ENCODE assay signal across 8 mouse cellular contexts in genomic region chr4:141362937-141363548, GRCm38 (mm10). TPM values are rescaled to one million over a fixed set of nuclear protein-coding genes. Genes with fewer than 3 reads are reported as not detected.
DNase-seq lines count a peak whose midpoint lies in the region; ATAC-seq and TF ChIP-seq lines count a peak whose summit lies in the region.

No protein-coding gene starts in this region.

- DNase-seq in B cell, adult 2 months, result peak; percentile 87 to 89
- peak; percentile 73 for DNase-seq in adrenal gland, adult 2 months
- DNase-seq in embryo, embryonic 10 days (ENCODE audit: low spot score), result peak; percentile 92
- DNase-seq in gastrocnemius, postnatal 4 days (ENCODE audit: low spot score in 2 of 2), result peak; percentile 61 to 78
- peak; percentile 89 for DNase-seq in kidney, postnatal 0 days (ENCODE audit: low spot score)
- DNase-seq in liver, embryonic 13.5 days, result no peak
- DNase-seq in natural killer cell, adult 2 months (ENCODE audit: low spot score in 2 of 2), result peak; percentile 42 to 69

- H3K4me1 ChIP-seq in kidney, postnatal 0 days (replicated peaks; ENCODE audit: insufficient read depth, low read length), result no peaks in the 10 kb centered on the region; the same call in 1 of the 2 replicates
- H3K4me1 ChIP-seq in liver, embryonic 13.5 days (replicated peaks), result peaks cover 10% of the 10 kb centered on the region
- H3K4me1 ChIP-seq in testis, adult 2 months (ENCODE audit: control insufficient read depth, insufficient read depth, low read length), result no peaks in the 10 kb centered on the region

- H3K27me3 ChIP-seq in kidney, postnatal 0 days (ENCODE audit: insufficient read depth, low read length), result 0 out of 2 replicates have a peak, but pooled peaks cover 3% of the 10 kb centered on the region
- H3K27me3 ChIP-seq in liver, embryonic 13.5 days, result peaks cover 60% of the 10 kb centered on the region
- no peaks in the 10 kb centered on the region for H3K27me3 ChIP-seq in testis, adult 2 months (ENCODE audit: control insufficient read depth, insufficient read depth, low read length)

- peak; percentile 97 for TF ChIP-seq CTCF in kidney, postnatal 0 days (IDR thresholded peaks at IDR 0.05; ENCODE audit: low read depth)
- TF ChIP-seq CTCF in testis, adult 2 months (IDR thresholded peaks at IDR 0.05; ENCODE audit: control insufficient read depth, insufficient read depth, insufficient replicate concordance, low read depth, low read length), result peak; percentile 78

- WGBS in kidney, postnatal 0 days, result 29% methylated on average over 11 of the region's 11 CpGs
- WGBS in liver, embryonic 13.5 days (ENCODE audit: insufficient replicate concordance), result 20% methylated on average over 11 of the region's 11 CpGs

- no peaks in the 10 kb centered on the region for H3K9me3 ChIP-seq in kidney, postnatal 0 days (replicated peaks; ENCODE audit: low read length)
- no peaks in the 10 kb centered on the region for H3K9me3 ChIP-seq in liver, embryonic 13.5 days (replicated peaks)

- no peak overlapping the region for H3K4me2 ChIP-seq in kidney, postnatal 0 days (ENCODE audit: low read length)
- H3K4me2 ChIP-seq in liver, embryonic 13.5 days, result no peak overlapping the region

- H3K4me3 ChIP-seq in kidney, postnatal 0 days (replicated peaks; ENCODE audit: low read depth, low read length), result no peak overlapping the region
- no peak overlapping the region for H3K4me3 ChIP-seq in liver, embryonic 13.5 days (replicated peaks)
- no peak overlapping the region for H3K4me3 ChIP-seq in testis, adult 2 months (ENCODE audit: control insufficient read depth, low read depth, low read length)

- H3K27ac ChIP-seq in kidney, postnatal 0 days, result no peak overlapping the region
- no peak overlapping the region for H3K27ac ChIP-seq in liver, embryonic 13.5 days
- H3K27ac ChIP-seq in testis, adult 2 months (ENCODE audit: control insufficient read depth, insufficient read depth, low read depth, low read length), result no peak overlapping the region

- H3K9ac ChIP-seq in kidney, postnatal 0 days (ENCODE audit: low read depth, low read length), result no peak overlapping the region
- H3K9ac ChIP-seq in liver, embryonic 13.5 days, result no peak overlapping the region

- no peak for ATAC-seq in kidney, postnatal 0 days (replicated peaks; ENCODE audit: low FRiP score, low read depth)
- 0 out of 2 replicates have a peak, but pooled peaks have one; percentile 7 for ATAC-seq in liver, embryonic 13.5 days (ENCODE audit: low read depth)

- no peak for TF ChIP-seq POLR2A in testis, adult 2 months (IDR thresholded peaks at IDR 0.05; ENCODE audit: control insufficient read depth, low read depth, low read length)

- no peaks in the 10 kb centered on the region for H3K36me3 ChIP-seq in kidney, postnatal 0 days (ENCODE audit: insufficient read depth, low read length)
- H3K36me3 ChIP-seq in liver, embryonic 13.5 days, result no peaks in the 10 kb centered on the region
- H3K36me3 ChIP-seq in testis, adult 2 months (ENCODE audit: control insufficient read depth, insufficient read depth, low read length), result no peaks in the 10 kb centered on the region

RNA-seq across cellular contexts. Expression of gene Fam131c, which starts 5.0 kb away (rescaled TPM):
- total RNA-seq in adrenal gland, adult 2 months (2021), result 1 to 10 TPM in 1 of 2 experiments, under 1 TPM in 1; 0.86 to 4.5 TPM
- 3.1 and 9.5 TPM in 2 replicates for polyA plus RNA-seq in adrenal gland, adult 2 months (2012; rRNA removed)
- total RNA-seq in gastrocnemius, postnatal 4 days (2021), result under 1 TPM in 1 of 2 experiments, not detected in 1; 0.25 TPM
- 2.8 and 3.1 TPM in 2 replicates for polyA plus RNA-seq in kidney, postnatal 0 days (2015; fragmentation: Nextera tagmentation; extraction: Ambion mirVana)
- polyA plus RNA-seq in liver, embryonic 13.5 days (2015; fragmentation: Nextera tagmentation; extraction: Ambion mirVana), result 0.09 TPM in 1 of 2 replicates, not detected in the other
- 7.9 and 12.3 TPM in 2 replicates for polyA plus RNA-seq in testis, adult 2 months (2012; rRNA removed)

RNA-seq across cellular contexts. Expression of gene Clcnka, which starts 35.5 kb away (rescaled TPM):
- not detected for total RNA-seq in adrenal gland, adult 2 months (2021)
- polyA plus RNA-seq in adrenal gland, adult 2 months (2012; rRNA removed), result 0.04 and 0.07 TPM in 2 replicates
- total RNA-seq in gastrocnemius, postnatal 4 days (2021), result 1 to 10 TPM; 1.6 to 2.6 TPM
- polyA plus RNA-seq in kidney, postnatal 0 days (2015; fragmentation: Nextera tagmentation; extraction: Ambion mirVana), result 57.7 and 58.1 TPM in 2 replicates
- polyA plus RNA-seq in liver, embryonic 13.5 days (2015; fragmentation: Nextera tagmentation; extraction: Ambion mirVana), result not detected in 2 replicates
- polyA plus RNA-seq in testis, adult 2 months (2012; rRNA removed), result 0.14 and 1.3 TPM in 2 replicates

RNA-seq across cellular contexts. Expression of gene Clcnkb, which starts 52.8 kb away (rescaled TPM):
- not detected for total RNA-seq in adrenal gland, adult 2 months (2021)
- polyA plus RNA-seq in adrenal gland, adult 2 months (2012; rRNA removed), result not detected in 2 replicates
- under 1 TPM; 0.34 to 0.88 TPM for total RNA-seq in gastrocnemius, postnatal 4 days (2021)
- 155 and 161 TPM in 2 replicates for polyA plus RNA-seq in kidney, postnatal 0 days (2015; fragmentation: Nextera tagmentation; extraction: Ambion mirVana)
- polyA plus RNA-seq in liver, embryonic 13.5 days (2015; fragmentation: Nextera tagmentation; extraction: Ambion mirVana), result not detected in 2 replicates
- 0.68 and 1.2 TPM in 2 replicates for polyA plus RNA-seq in testis, adult 2 months (2012; rRNA removed)

RNA-seq across cellular contexts. Expression of gene Hspb7, which starts 57.5 kb away (rescaled TPM):
- total RNA-seq in adrenal gland, adult 2 months (2021), result 1 to 10 TPM in 1 of 2 experiments, under 1 TPM in 1; 0.26 to 1.1 TPM
- 1.1 and 1.2 TPM in 2 replicates for polyA plus RNA-seq in adrenal gland, adult 2 months (2012; rRNA removed)
- 100 to 1,000 TPM; 154 to 183 TPM for total RNA-seq in gastrocnemius, postnatal 4 days (2021)
- polyA plus RNA-seq in kidney, postnatal 0 days (2015; fragmentation: Nextera tagmentation; extraction: Ambion mirVana), result 0.29 and 0.41 TPM in 2 replicates
- polyA plus RNA-seq in liver, embryonic 13.5 days (2015; fragmentation: Nextera tagmentation; extraction: Ambion mirVana), result 0.03 and 0.23 TPM in 2 replicates
- 24.6 and 24.7 TPM in 2 replicates for polyA plus RNA-seq in testis, adult 2 months (2012; rRNA removed)

Comparison
In these comparisons a context has a peak if more than half of its experiments do, and no peak if none do; other contexts are left out.
1. RNA of gene Clcnka, which starts 35.5 kb away (polyA plus RNA-seq): 57.7 to 58.1 TPM in kidney, postnatal 0 days; 0.14 to 1.3 TPM in testis, adult 2 months, 0.04 to 0.07 TPM in adrenal gland, adult 2 months and not detected in liver, embryonic 13.5 days; every median in the first group is over 10 times any median in the second.
2. RNA of gene Clcnkb, which starts 52.8 kb away (polyA plus RNA-seq): 155 to 161 TPM in kidney, postnatal 0 days; 0.68 to 1.2 TPM in testis, adult 2 months, not detected in liver, embryonic 13.5 days and not detected in adrenal gland, adult 2 months; every median in the first group is over 10 times any median in the second.